Mouse (Mus musculus) forebrain, embryonic 14.5 days (tissue): ENCODE measurements around the gene Pou2f2. TPM values are rescaled to one million over a fixed set of nuclear protein-coding genes. Genes with fewer than 3 reads are reported as not detected.

ENCODE experiments used
- ATAC-seq: fragments of 200-750 bp; cut with Nextera tagmentation; 2 replicates; pipeline ENCODE4 v1.8.0; 2017; ENCODE audit warnings: mild to moderate bottlenecking, moderate library complexity
- DNase-seq: peaks from one replicate; pipeline ENCODE4 v3.0.0-alpha.2; 2015; ENCODE audit warnings: low spot score
- H3K27ac ChIP-seq: fragments of 300-500 bp; sonication (generic); 2 replicates; pipeline ENCODE4 v1.5.1; 2014; ENCODE audit warnings: low read depth, mild to moderate bottlenecking, control low read depth, low read length, moderate library complexity
- H3K27me3 ChIP-seq: fragments of 300-500 bp; sonication (generic); replicated peaks from 2 replicates; pipeline ENCODE4 v1.6.1; 2014; ENCODE audit warnings: low read length, control low read depth, mixed read lengths; ENCODE audit not compliant: control insufficient read depth, insufficient read depth
- H3K36me3 ChIP-seq: fragments of 300-500 bp; sonication (generic); 2 replicates; pipeline ENCODE4 v1.6.1; 2014; ENCODE audit warnings: low read length, control low read depth; ENCODE audit not compliant: control insufficient read depth, insufficient read depth
- H3K4me1 ChIP-seq: fragments of 300-500 bp; sonication (generic); 2 replicates; pipeline ENCODE4 v1.6.1; 2014; ENCODE audit warnings: antibody characterized with exemption, low read length, control low read depth; ENCODE audit not compliant: control insufficient read depth, insufficient read depth
- H3K4me2 ChIP-seq: fragments of 300-500 bp; sonication (generic); 2 replicates; pipeline ENCODE4 v1.6.1; 2014; ENCODE audit warnings: mild to moderate bottlenecking, control low read depth, low read length
- H3K4me3 ChIP-seq: fragments of 300-500 bp; sonication (generic); 2 replicates; pipeline ENCODE4 v1.5.1; 2014; ENCODE audit warnings: low read depth, low read length, control low read depth
- H3K9ac ChIP-seq: fragments of 300-500 bp; sonication (generic); 2 replicates; pipeline ENCODE4 v1.6.1; 2014; ENCODE audit warnings: mild to moderate bottlenecking, low read length, control low read depth, moderate library complexity
- H3K9me3 ChIP-seq: fragments of 300-500 bp; sonication (generic); replicated peaks from 2 replicates; pipeline ENCODE4 v1.6.1; 2016; ENCODE audit warnings: low read length, control low read depth, mixed read lengths; ENCODE audit not compliant: control insufficient read depth
- WGBS: fragments of 180-500 bp; shearing (Covaris S2); extraction: QIAGEN DNeasy Blood & Tissue Kit; methylation state at CpG from one replicate; pipeline ENCODE4 v1.1.7; 2014; 5-methylcytosine and 5-hydroxymethylcytosine counted together
- polyA plus RNA-seq: library from polyadenylated mRNA; unstranded; fragments of >200 nt; fragmentation: Nextera tagmentation; extraction: Ambion mirVana; gene quantifications from 2 replicates; pipeline ENCODE4 v1.2.1, GENCODE M21; 2014

Pou2f2 gene
- polyA plus RNA-seq, 1 experiment from 2014 or later = 15.5 TPM

DNA sequence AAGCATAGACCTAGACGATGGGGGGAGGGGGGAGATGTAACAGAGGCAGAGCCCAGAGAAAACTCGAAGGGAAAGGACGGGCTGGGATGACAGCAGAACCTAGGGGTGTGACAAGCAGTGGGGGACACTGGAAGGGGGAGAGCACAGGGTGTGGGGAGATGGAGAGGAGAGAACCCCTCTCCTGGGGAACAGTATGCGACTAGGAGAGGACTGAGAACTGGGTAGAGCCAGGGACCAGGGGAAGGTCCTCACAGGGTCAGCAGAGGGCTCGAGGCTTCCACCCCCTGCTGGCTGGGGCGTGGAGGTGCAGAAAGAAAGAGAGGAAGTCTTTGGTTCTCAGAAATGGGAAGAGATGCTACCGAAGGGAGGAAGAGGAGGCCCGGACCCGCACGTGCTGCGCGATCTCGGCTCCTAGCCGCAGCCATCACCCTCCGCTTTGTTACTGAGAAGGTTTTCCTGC lies 1.8 kb upstream of the Pou2f2 start:
- Histone ChIP-seq H3K9me3 (no peaks in the 10 kb centered on the region), H3K4me2 (peak overlapping the region; percentile 47), H3K9ac (peak overlapping the region; percentile 38), H3K4me1 (peaks cover 12% of the 10 kb centered on the region; the same call in 1 of the 2 replicates), H3K36me3 (no peaks in the 10 kb centered on the region), H3K27ac (no peak overlapping the region), H3K27me3 (peaks cover 29% of the 10 kb centered on the region), H3K4me3 (peak overlapping the region; percentile 22)
- ATAC-seq (no peak), DNase-seq (peak; percentile 47)
- WGBS = under 1% methylated on average over 15 of the region's 15 CpGs

DNA sequence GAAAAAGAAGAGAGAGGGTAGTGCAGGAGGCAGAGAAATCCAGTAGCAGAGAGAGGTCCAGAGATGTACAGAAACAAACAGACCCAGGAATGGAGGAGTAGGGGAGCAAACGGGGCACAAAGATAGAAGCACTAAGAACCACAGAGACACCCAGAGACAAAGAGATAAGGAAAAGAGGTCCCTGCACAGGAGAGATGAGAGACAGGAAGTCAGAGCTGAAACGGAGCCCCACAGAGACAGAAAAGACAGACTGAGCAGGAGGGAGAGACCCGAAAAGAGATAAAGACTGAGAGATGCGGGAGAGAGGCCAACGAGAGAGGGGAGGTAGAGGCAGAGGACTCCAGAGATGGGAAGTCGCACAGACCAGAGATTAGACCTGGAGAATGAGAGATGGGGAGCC lies 986 bp upstream of the Pou2f2 start:
- H3K4me3 ChIP-seq = peak overlapping the region; percentile 47
- H3K36me3 ChIP-seq = no peaks in the 10 kb centered on the region
- ATAC-seq (no peak), DNase-seq (no peak)
- peak overlapping the region; percentile 71 for H3K4me2 ChIP-seq
- peak overlapping the region; percentile 97; the same call in 1 of the 2 replicates for H3K27ac ChIP-seq
- no peaks in the 10 kb centered on the region for H3K9me3 ChIP-seq
- WGBS = 4% methylated on average over 6 of the region's 6 CpGs
- H3K9ac ChIP-seq = peak overlapping the region; percentile 83; the same call in 1 of the 2 replicates
- peaks cover 15% of the 10 kb centered on the region; the same call in 1 of the 2 replicates for H3K4me1 ChIP-seq
- peaks cover 29% of the 10 kb centered on the region for H3K27me3 ChIP-seq

DNA sequence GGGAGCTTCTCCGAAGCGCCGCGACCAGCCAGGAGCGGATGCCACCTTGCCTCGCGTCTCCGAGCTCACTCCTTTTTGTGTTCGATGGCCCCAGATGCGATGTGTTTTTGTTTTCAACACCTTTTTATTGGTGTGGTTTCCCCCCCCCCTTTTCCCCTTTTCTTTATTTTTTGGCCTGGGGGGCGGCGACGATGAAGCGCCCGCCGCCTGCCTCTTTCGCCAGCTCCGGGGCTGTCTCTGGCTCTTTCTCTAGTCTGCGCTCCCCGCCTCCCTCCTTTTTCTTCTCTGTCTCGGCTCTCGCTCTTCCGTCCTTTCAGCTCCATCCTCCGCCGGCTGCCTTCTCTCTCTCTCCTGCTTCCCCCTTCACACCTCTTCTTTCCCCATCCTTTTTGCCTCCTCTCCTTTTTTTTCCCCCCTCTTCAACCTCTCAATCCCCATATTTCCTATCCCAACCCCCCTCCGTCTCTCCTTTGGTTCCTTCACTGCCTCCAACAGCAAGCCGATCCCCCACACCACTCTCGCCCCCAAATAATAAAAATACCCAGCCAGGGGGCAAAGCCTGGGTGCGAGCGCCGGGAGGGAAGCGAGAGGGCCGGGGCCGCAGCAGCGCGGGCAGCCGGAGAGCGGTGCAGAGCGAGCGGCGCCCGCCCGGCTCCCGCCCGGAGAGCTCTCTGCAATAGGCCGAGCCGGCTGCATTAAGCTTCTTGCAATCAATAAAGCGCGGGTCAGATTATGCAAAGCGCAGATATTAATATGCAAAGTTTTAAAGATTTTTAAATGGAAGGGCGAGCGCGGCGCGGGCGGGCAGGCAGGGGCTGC lies 530 bp downstream of the Pou2f2 start:
- Histone ChIP-seq H3K27me3 (peaks cover 29% of the 10 kb centered on the region), H3K36me3 (no peaks in the 10 kb centered on the region), H3K4me1 (peaks cover 19% of the 10 kb centered on the region), H3K4me2 (peak overlapping the region; percentile 71), H3K27ac (peak overlapping the region; percentile 97), H3K4me3 (peak overlapping the region; percentile 47), H3K9ac (peak overlapping the region; percentile 83), H3K9me3 (no peaks in the 10 kb centered on the region)
- DNase-seq (peak; percentile 68), ATAC-seq (peak; percentile 78)
- WGBS = under 1% methylated on average over 51 of the region's 56 CpGs

DNA sequence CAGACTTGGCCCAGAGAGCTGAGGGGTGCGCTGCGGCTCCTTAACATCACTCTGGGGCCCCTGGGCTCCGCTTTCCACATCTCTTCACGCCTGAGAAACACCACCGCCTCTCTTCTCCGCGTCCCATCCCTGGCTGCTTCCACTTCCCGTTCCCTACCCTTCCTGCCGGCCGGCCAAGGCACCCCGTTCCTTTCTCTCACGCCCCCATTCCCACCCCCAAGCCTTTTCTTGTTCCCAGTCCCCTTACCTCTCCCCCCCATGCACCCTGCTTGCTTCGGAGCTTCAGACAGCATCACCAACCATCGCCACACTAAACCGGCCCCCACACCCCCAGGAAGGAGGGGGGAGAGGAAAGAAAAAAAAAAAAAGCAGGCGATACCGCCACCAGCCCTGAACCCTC lies 1.2 kb downstream of the Pou2f2 start:
- DNase-seq = peak; percentile 31
- peak overlapping the region; percentile 47 for H3K4me3 ChIP-seq
- H3K36me3 ChIP-seq = no peaks in the 10 kb centered on the region
- no peak for ATAC-seq
- H3K9me3 ChIP-seq = no peaks in the 10 kb centered on the region
- H3K4me2 ChIP-seq = peak overlapping the region; percentile 71
- peaks cover 22% of the 10 kb centered on the region for H3K4me1 ChIP-seq
- H3K27ac ChIP-seq = peak overlapping the region; percentile 97
- peaks cover 24% of the 10 kb centered on the region for H3K27me3 ChIP-seq
- WGBS = 1% methylated on average over 12 of the region's 17 CpGs
- H3K9ac ChIP-seq = peak overlapping the region; percentile 83

DNA sequence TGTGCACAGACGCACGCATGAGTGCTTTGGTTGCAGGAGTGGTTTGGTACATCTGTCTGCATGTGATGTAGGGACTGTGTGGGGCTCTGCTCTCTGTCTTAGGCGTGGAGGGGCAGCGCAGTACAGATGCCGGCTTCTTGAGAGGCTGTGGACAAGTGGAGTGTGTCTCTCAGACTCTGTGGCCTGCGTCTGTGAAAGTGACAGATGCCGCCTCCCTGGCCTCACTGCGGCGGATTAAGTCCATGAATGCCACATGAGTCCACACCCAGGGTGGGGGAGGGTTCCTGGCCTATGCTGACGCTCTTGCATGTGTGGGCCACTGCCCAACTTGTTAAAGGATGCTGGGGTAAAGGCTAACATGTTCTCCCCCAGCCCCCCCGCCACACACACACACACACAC lies 5.2 kb downstream of the Pou2f2 start:
- Histone ChIP-seq H3K27me3 (no peaks in the 10 kb centered on the region), H3K4me1 (peaks cover 21% of the 10 kb centered on the region), H3K36me3 (no peaks in the 10 kb centered on the region), H3K4me2 (no peak overlapping the region), H3K27ac (no peak overlapping the region; the same call in 1 of the 2 replicates), H3K4me3 (no peak overlapping the region), H3K9me3 (no peaks in the 10 kb centered on the region), H3K9ac (no peak overlapping the region)
- ATAC-seq = no peak
- 47% methylated on average over 11 of the region's 11 CpGs for WGBS
- peak; percentile 37 for DNase-seq

DNA sequence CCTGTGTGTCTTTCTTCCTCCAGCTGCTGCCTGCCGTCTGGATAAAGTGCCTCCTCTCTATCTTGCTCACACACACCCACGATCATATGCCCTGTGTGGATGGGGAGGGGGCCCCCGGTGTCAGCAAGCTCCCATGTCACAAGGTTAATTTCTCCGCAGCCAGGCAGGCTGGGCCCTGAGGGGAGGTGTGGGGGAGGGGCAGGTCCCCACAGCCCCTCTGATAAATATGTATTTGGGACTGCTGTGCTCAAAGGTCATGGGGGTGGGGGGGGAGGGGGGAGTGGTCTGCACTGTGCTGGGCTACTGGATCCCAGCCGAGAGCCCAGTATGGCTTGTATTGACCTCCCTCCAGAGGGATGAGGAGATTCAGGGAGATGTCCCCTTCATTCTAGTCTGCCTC lies 6.9 kb downstream of the Pou2f2 start:
- 65% methylated on average over 5 of the region's 5 CpGs for WGBS
- no peak overlapping the region for H3K4me2 ChIP-seq
- H3K9ac ChIP-seq = no peak overlapping the region
- no peak overlapping the region for H3K4me3 ChIP-seq
- H3K4me1 ChIP-seq = peaks cover 19% of the 10 kb centered on the region
- no peak for DNase-seq
- no peak for ATAC-seq
- no peaks in the 10 kb centered on the region for H3K9me3 ChIP-seq
- H3K27me3 ChIP-seq = no peaks in the 10 kb centered on the region
- H3K36me3 ChIP-seq = no peaks in the 10 kb centered on the region
- no peak overlapping the region for H3K27ac ChIP-seq

DNA sequence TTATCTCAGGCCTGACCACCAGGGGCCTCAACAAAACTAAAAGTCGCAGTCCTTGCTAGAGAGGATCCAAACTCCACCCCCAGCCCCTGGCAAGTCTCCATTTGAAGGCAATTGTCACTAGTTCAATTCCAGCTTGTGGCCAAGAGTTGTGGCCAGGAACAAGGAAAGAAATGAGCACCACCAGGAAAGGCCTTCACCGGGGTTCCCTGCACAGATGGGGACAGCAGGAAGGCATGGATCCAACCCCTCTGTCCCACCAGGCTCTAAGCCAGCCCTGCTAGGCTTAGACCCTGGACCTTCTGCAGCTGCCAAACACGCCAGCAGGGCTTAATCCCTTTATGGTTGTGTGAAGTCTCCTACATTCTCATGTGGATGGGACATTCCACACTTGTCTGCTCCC lies 8.9 kb downstream of the Pou2f2 start:
- no peaks in the 10 kb centered on the region for H3K9me3 ChIP-seq
- H3K9ac ChIP-seq = no peak overlapping the region
- H3K27ac ChIP-seq = no peak overlapping the region
- H3K4me1 ChIP-seq = peaks cover 8% of the 10 kb centered on the region; the same call in 1 of the 2 replicates
- H3K4me2 ChIP-seq = no peak overlapping the region
- no peaks in the 10 kb centered on the region for H3K27me3 ChIP-seq
- H3K36me3 ChIP-seq = no peaks in the 10 kb centered on the region
- DNase-seq = peak; percentile 17
- no peak overlapping the region for H3K4me3 ChIP-seq
- 35% methylated on average over 3 of the region's 3 CpGs for whole genome bisulfite sequencing
- ATAC-seq = no peak

DNA sequence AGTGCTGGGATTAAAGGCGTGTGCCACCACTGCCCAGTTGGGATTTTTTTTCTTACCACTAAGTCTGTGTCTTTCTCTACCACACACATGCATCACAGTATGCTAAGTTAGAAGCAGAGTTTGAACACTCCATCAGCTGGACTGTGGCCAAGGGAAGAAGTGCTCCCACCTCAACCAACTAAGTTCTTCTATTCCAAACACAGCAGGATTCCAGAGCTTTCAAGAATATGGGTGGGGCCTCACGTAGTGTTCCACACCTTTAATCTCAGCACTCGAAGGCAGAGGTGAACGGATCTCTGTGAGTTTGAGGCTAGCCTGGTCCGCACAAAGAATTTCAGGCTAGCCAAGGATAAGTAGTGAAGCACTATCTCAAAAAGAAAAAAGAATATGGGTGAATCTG lies 13.4 kb downstream of the Pou2f2 start:
- H3K27me3 ChIP-seq = no peaks in the 10 kb centered on the region
- H3K9ac ChIP-seq = no peak overlapping the region
- 85% methylated on average over 5 of the region's 5 CpGs for WGBS
- H3K9me3 ChIP-seq = no peaks in the 10 kb centered on the region
- no peak overlapping the region for H3K4me3 ChIP-seq
- no peak overlapping the region for H3K4me2 ChIP-seq
- no peak overlapping the region for H3K27ac ChIP-seq
- no peaks in the 10 kb centered on the region for H3K36me3 ChIP-seq
- no peaks in the 10 kb centered on the region for H3K4me1 ChIP-seq
- ATAC-seq = no peak
- no peak for DNase-seq

DNA sequence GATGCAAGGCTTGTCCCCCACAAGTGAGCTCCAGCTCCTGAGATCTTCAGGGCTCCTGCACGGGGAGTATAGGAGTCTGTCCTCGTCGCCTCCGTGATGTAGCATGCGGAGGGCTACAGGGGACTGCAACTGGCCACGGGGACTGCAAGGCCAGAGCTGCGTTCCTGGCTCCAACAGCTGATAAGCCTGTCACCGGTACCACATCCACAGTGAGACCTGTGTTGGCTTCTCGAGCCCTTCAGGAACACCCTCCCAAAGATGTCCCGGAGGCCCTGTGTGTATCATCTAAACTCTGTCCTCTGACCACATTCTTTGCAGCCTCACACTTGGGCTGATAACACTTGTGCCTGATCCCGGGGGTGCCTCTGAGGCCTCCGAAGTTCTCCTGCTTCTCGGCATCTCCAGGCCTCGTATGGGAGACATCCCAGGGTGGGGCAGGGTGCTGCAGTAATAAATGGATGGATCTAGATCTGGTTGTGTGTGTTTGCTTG lies 23.3 kb downstream of the Pou2f2 start:
- Histone ChIP-seq H3K9ac (no peak overlapping the region), H3K4me1 (peaks cover 42% of the 10 kb centered on the region), H3K9me3 (no peaks in the 10 kb centered on the region), H3K36me3 (no peaks in the 10 kb centered on the region), H3K4me3 (no peak overlapping the region), H3K27me3 (no peaks in the 10 kb centered on the region), H3K27ac (no peak overlapping the region), H3K4me2 (no peak overlapping the region)
- no peak for DNase-seq
- 35% methylated on average over 14 of the region's 14 CpGs for WGBS
- ATAC-seq = no peak
